Comparison of ENCODE assay signal across 8 mouse cellular contexts in the genomic region with DNA sequence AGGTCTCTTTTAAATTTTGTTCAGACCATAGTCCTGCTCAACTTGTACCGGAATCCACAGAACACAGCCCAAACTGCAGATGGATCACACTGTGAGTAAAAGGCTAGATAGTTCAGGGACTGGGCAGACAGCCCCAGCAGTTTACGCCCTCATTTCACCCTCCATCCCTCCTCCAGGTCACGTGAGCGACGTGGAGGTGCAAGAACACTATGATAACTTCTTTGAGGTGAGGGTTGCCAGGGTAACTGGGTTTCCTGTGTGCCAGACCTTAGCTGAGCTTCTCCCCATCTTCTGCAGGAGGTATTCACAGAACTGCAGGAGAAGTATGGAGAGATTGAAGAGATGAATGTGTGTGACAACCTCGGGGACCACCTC. TPM values are rescaled to one million over a fixed set of nuclear protein-coding genes. Genes with fewer than 3 reads are reported as not detected.
DNase-seq lines count a peak whose midpoint lies in the region; ATAC-seq lines count a peak whose summit lies in the region.

No protein-coding gene starts in this region.

- no peak for ATAC-seq in lung, embryonic 15.5 days (ENCODE audit: borderline replicate concordance, extremely low read depth, low FRiP score, low TSS enrichment)
- ATAC-seq in embryonic facial prominence, embryonic 12.5 days (ENCODE audit: insufficient number of reproducible peaks, insufficient read depth, low FRiP score, low TSS enrichment): no peak
- no peak for ATAC-seq in limb, embryonic 12.5 days (ENCODE audit: insufficient number of reproducible peaks, insufficient read depth, low FRiP score, low TSS enrichment, low read depth)
- ATAC-seq in stomach, embryonic 14.5 days (ENCODE audit: insufficient number of reproducible peaks, insufficient read depth, low FRiP score, low read depth): no peak
- no peak for ATAC-seq in monocyte, adult 5-6 weeks (replicated peaks; ENCODE audit: insufficient number of reproducible peaks, low FRiP score, low TSS enrichment, poor library complexity, severe bottlenecking)

- H3K36me3 ChIP-seq in lung, embryonic 15.5 days: peaks cover 34% of the 10 kb centered on the region
- H3K36me3 ChIP-seq in embryonic facial prominence, embryonic 12.5 days: peaks cover 35% of the 10 kb centered on the region
- H3K36me3 ChIP-seq in limb, embryonic 12.5 days: peaks cover 38% of the 10 kb centered on the region
- peaks cover 23% of the 10 kb centered on the region for H3K36me3 ChIP-seq in stomach, embryonic 14.5 days (ENCODE audit: control insufficient read depth, insufficient read depth, low read length)

- H3K4me2 ChIP-seq in lung, embryonic 15.5 days: peak overlapping the region; percentile 79
- H3K4me2 ChIP-seq in embryonic facial prominence, embryonic 12.5 days (replicated peaks): peak overlapping the region; percentile 58
- H3K4me2 ChIP-seq in limb, embryonic 12.5 days: peak overlapping the region; percentile 59
- peak overlapping the region; percentile 55 for H3K4me2 ChIP-seq in stomach, embryonic 14.5 days (replicated peaks; ENCODE audit: low read depth, low read length)

- H3K9ac ChIP-seq in lung, embryonic 15.5 days: peak overlapping the region; percentile 88
- H3K9ac ChIP-seq in embryonic facial prominence, embryonic 12.5 days: peak overlapping the region; percentile 71
- peak overlapping the region; percentile 77 for H3K9ac ChIP-seq in limb, embryonic 12.5 days (replicated peaks)
- 0 out of 2 replicates have a peak overlapping the region, but pooled peaks have one; percentile 21 for H3K9ac ChIP-seq in stomach, embryonic 14.5 days (replicated peaks; ENCODE audit: low read depth, low read length)

- no peaks in the 10 kb centered on the region for H3K27me3 ChIP-seq in lung, embryonic 15.5 days
- H3K27me3 ChIP-seq in embryonic facial prominence, embryonic 12.5 days: no peaks in the 10 kb centered on the region
- no peaks in the 10 kb centered on the region for H3K27me3 ChIP-seq in limb, embryonic 12.5 days
- no peaks in the 10 kb centered on the region for H3K27me3 ChIP-seq in stomach, embryonic 14.5 days (ENCODE audit: control insufficient read depth, insufficient read depth, low read length)

- H3K4me1 ChIP-seq in lung, embryonic 15.5 days: peaks cover 22% of the 10 kb centered on the region
- H3K4me1 ChIP-seq in embryonic facial prominence, embryonic 12.5 days: peaks cover 11% of the 10 kb centered on the region
- H3K4me1 ChIP-seq in limb, embryonic 12.5 days (replicated peaks): peaks cover 16% of the 10 kb centered on the region
- H3K4me1 ChIP-seq in stomach, embryonic 14.5 days (ENCODE audit: control insufficient read depth, insufficient read depth, low read length): 0 out of 2 replicates have a peak, but pooled peaks cover 1% of the 10 kb centered on the region

- DNase-seq in lung, adult 18-20 months: no peak
- no peak for DNase-seq in right cerebral cortex, postnatal 25 days
- DNase-seq in embryo, embryonic 10 days (ENCODE audit: low spot score): no peak

- no peaks in the 10 kb centered on the region for H3K9me3 ChIP-seq in lung, embryonic 15.5 days
- no peaks in the 10 kb centered on the region for H3K9me3 ChIP-seq in embryonic facial prominence, embryonic 12.5 days
- no peaks in the 10 kb centered on the region for H3K9me3 ChIP-seq in limb, embryonic 12.5 days
- H3K9me3 ChIP-seq in stomach, embryonic 14.5 days (ENCODE audit: control insufficient read depth, low read depth, low read length): no peaks in the 10 kb centered on the region

- 20% methylated on average over 6 of the region's 6 CpGs for WGBS in lung, embryonic 15.5 days
- 27% methylated on average over 6 of the region's 6 CpGs for WGBS in embryonic facial prominence, embryonic 12.5 days
- WGBS in limb, embryonic 12.5 days: 24% methylated on average over 6 of the region's 6 CpGs
- WGBS in stomach, embryonic 14.5 days: 25% methylated on average over 6 of the region's 6 CpGs

- H3K27ac ChIP-seq in lung, embryonic 15.5 days: peak overlapping the region; percentile 98
- H3K27ac ChIP-seq in embryonic facial prominence, embryonic 12.5 days: peak overlapping the region; percentile 94; the same call in 1 of the 2 replicates
- H3K27ac ChIP-seq in limb, embryonic 12.5 days: peak overlapping the region; percentile 96
- H3K27ac ChIP-seq in stomach, embryonic 14.5 days (ENCODE audit: low read length): peak overlapping the region; percentile 96

- H3K4me3 ChIP-seq in lung, embryonic 15.5 days: peak overlapping the region; percentile 91
- peak overlapping the region; percentile 61 for H3K4me3 ChIP-seq in embryonic facial prominence, embryonic 12.5 days
- H3K4me3 ChIP-seq in limb, embryonic 12.5 days (replicated peaks): peak overlapping the region; percentile 75
- peak overlapping the region; percentile 59 for H3K4me3 ChIP-seq in stomach, embryonic 14.5 days (ENCODE audit: low read depth, low read length)

RNA-seq across cellular contexts. Expression of gene Psenen, which starts 0.5 kb away (rescaled TPM):
- 119 and 124 TPM in 2 replicates for polyA plus RNA-seq in lung, embryonic 15.5 days (2015; fragmentation: Nextera tagmentation; extraction: Ambion mirVana)
- polyA plus RNA-seq in embryonic facial prominence, embryonic 12.5 days (2016; fragmentation: Nextera tagmentation; extraction: Ambion mirVana): 132 and 138 TPM in 2 replicates
- 136 TPM in 2 replicates for polyA plus RNA-seq in limb, embryonic 12.5 days (2016; fragmentation: Nextera tagmentation; extraction: Ambion mirVana)
- polyA plus RNA-seq in stomach, embryonic 14.5 days (2014; fragmentation: Nextera tagmentation; extraction: Ambion mirVana): 113 and 117 TPM in 2 replicates
- 76.7 to 145 TPM (median 135 TPM) in 3 replicates for total RNA-seq in monocyte, adult 5-6 weeks (2017)

RNA-seq across cellular contexts. Expression of gene Gm49396, which starts 0.7 kb away (rescaled TPM):
- 13.0 and 15.1 TPM in 2 replicates for polyA plus RNA-seq in lung, embryonic 15.5 days (2015; fragmentation: Nextera tagmentation; extraction: Ambion mirVana)
- polyA plus RNA-seq in embryonic facial prominence, embryonic 12.5 days (2016; fragmentation: Nextera tagmentation; extraction: Ambion mirVana): 16.5 and 17.4 TPM in 2 replicates
- polyA plus RNA-seq in limb, embryonic 12.5 days (2016; fragmentation: Nextera tagmentation; extraction: Ambion mirVana): 16.3 and 18.5 TPM in 2 replicates
- 7.1 and 10.0 TPM in 2 replicates for polyA plus RNA-seq in stomach, embryonic 14.5 days (2014; fragmentation: Nextera tagmentation; extraction: Ambion mirVana)
- total RNA-seq in monocyte, adult 5-6 weeks (2017): 3.5 to 14.5 TPM (median 11.1 TPM) in 3 replicates

RNA-seq across cellular contexts. Expression of gene U2af1l4, which starts 0.8 kb away (rescaled TPM):
- 99.0 TPM in 2 replicates for polyA plus RNA-seq in lung, embryonic 15.5 days (2015; fragmentation: Nextera tagmentation; extraction: Ambion mirVana)
- polyA plus RNA-seq in embryonic facial prominence, embryonic 12.5 days (2016; fragmentation: Nextera tagmentation; extraction: Ambion mirVana): 94.1 TPM in 2 replicates
- 87.8 and 89.9 TPM in 2 replicates for polyA plus RNA-seq in limb, embryonic 12.5 days (2016; fragmentation: Nextera tagmentation; extraction: Ambion mirVana)
- 95.9 and 96.6 TPM in 2 replicates for polyA plus RNA-seq in stomach, embryonic 14.5 days (2014; fragmentation: Nextera tagmentation; extraction: Ambion mirVana)
- 66.7 to 101 TPM (median 99.2 TPM) in 3 replicates for total RNA-seq in monocyte, adult 5-6 weeks (2017)

RNA-seq across cellular contexts. Expression of gene Igflr1, which starts 1.3 kb away (rescaled TPM):
- 4.6 and 5.0 TPM in 2 replicates for polyA plus RNA-seq in lung, embryonic 15.5 days (2015; fragmentation: Nextera tagmentation; extraction: Ambion mirVana)
- 4.1 and 5.5 TPM in 2 replicates for polyA plus RNA-seq in embryonic facial prominence, embryonic 12.5 days (2016; fragmentation: Nextera tagmentation; extraction: Ambion mirVana)
- 3.2 and 4.1 TPM in 2 replicates for polyA plus RNA-seq in limb, embryonic 12.5 days (2016; fragmentation: Nextera tagmentation; extraction: Ambion mirVana)
- polyA plus RNA-seq in stomach, embryonic 14.5 days (2014; fragmentation: Nextera tagmentation; extraction: Ambion mirVana): 1.3 and 2.6 TPM in 2 replicates
- 0.43 TPM in 1 of 3 replicates, not detected in the others for total RNA-seq in monocyte, adult 5-6 weeks (2017)

RNA-seq across cellular contexts. Expression of gene Lin37, which starts 4.3 kb away (rescaled TPM):
- 36.0 and 38.8 TPM in 2 replicates for polyA plus RNA-seq in lung, embryonic 15.5 days (2015; fragmentation: Nextera tagmentation; extraction: Ambion mirVana)
- 44.7 and 49.1 TPM in 2 replicates for polyA plus RNA-seq in embryonic facial prominence, embryonic 12.5 days (2016; fragmentation: Nextera tagmentation; extraction: Ambion mirVana)
- 45.4 and 51.5 TPM in 2 replicates for polyA plus RNA-seq in limb, embryonic 12.5 days (2016; fragmentation: Nextera tagmentation; extraction: Ambion mirVana)
- 40.8 and 43.7 TPM in 2 replicates for polyA plus RNA-seq in stomach, embryonic 14.5 days (2014; fragmentation: Nextera tagmentation; extraction: Ambion mirVana)
- 8.1 to 26.1 TPM (median 10.0 TPM) in 3 replicates for total RNA-seq in monocyte, adult 5-6 weeks (2017)

Comparison
In these comparisons a context has a peak if more than half of its experiments do, and no peak if none do; other contexts are left out.
1. H3K9ac ChIP-seq: peak in every context shown above with its lines; median percentile 88 in lung, embryonic 15.5 days; 77 in limb, embryonic 12.5 days; 71 in embryonic facial prominence, embryonic 12.5 days; 21 in stomach, embryonic 14.5 days.